Mouse (Mus musculus): ENCODE data around the gene Vasp.
"Not testable (repeated sequence)": the region's sequence is repeated elsewhere in the genome, so short reads cannot be mapped to it uniquely, and the experiment has no call there.

Vasp gene

DNA sequence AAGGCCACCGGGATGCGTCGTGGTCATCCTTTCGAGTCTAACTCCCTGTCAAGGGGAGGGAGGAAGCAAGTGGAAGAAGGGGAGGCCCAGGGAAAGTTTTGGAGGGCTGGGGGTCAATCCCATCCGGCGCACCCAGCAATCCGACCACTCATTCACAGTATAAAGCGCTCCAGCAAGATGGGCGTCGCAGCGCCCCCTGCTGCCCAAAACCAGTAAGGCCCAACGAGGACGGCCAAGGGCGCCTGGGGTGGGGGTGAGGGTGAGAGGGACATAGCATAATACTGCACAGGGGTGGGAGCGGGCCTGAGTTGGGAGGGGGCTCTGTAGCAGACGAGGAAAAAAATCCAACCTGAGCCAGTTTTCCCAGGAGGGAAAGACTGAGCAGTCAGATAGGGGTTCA, 32.2 kb upstream of the Vasp start:
- DNase-seq (ENCODE audit: low read depth, low spot score): no peak

DNA sequence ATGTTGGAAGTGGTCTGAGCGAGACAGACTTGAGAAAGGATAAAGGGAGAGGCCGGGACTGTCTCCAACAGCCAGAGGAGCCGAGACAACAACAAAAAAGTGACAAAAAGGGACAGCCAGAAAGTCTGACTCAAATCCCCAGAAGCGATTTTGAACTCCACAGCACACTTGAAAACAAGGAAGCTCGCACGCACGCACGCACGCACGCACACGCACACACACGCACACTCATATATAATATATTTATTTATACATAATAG, 31.4 kb upstream of the Vasp start:
- no peak for DNase-seq (ENCODE audit: low read depth, low spot score)

DNA sequence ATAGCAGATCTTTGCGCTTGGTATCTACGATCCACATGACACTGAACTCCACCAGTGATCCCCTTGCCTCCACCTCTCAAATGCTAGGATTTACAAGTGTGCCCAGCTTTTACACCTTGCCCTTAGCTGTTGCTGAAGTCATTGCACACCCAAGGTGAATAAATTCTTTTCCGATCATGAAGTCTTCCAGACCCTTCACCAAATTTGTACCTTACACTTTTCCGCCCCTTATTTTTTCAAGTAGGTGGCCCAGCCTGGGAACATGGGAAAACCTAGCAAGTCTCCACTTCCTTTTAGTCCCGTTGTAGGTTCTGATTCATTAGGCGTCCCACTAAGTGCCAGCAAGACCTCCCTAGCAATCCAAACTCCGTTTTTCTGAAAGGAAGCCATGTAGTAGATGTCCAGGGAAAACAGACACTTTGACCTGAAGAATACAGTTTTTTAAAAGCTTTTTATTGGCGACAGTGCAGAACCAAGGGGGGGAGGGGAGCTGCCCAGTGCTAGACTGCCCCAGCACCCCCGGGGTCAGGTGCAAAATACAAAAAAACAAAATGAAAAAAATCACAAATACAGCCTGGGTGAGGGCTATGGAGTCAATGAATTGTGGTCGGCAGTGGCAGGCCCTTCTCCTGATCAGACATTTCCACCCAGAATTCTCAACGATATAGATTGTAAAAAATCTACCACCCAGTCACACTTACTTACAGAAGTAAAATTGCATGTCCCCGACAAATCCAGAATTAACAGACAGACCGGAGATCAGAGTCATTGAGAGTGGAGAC, 30.8 kb upstream of the Vasp start:
- DNase-seq (ENCODE audit: low read depth, low spot score): no peak

DNA sequence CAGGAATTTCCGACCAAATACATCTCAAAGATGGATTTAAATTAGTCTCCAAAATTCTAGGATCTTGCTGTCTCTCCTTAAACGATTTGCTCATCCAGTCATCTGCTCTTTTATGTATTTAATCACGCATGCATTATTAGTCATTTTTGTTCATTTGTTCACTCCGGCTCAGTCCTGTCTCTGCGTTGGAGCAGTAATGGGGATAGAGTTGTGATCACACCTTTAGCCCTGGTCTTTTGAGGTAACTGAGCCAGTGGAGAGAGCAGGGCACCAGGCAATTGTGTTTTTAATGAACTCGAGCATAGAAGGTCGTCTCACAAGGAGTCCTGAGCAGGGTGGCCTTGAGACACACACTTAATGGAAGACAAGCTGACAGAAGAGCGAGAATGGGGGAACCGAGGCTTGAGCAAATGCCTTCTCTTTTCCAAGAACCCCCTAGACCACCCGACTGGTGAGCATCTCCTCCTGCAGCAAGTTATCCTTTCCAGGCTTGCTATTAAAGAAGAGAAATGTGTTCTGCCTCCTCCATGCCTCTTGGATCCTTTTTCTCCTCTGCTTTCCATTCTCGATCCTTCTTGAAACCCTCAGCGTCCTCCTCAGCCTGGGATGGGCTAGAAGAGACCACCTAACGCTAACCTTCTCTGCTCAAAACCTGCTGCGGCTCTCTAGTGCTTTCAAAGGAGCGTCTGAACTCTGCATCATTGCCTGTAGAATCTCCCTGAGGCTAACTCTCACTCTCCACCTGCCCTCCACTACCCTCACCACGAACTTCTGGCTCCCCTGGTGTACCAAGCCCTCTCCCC, 30.0 kb upstream of the Vasp start:
- DNase-seq (ENCODE audit: low read depth, low spot score): no peak

DNA sequence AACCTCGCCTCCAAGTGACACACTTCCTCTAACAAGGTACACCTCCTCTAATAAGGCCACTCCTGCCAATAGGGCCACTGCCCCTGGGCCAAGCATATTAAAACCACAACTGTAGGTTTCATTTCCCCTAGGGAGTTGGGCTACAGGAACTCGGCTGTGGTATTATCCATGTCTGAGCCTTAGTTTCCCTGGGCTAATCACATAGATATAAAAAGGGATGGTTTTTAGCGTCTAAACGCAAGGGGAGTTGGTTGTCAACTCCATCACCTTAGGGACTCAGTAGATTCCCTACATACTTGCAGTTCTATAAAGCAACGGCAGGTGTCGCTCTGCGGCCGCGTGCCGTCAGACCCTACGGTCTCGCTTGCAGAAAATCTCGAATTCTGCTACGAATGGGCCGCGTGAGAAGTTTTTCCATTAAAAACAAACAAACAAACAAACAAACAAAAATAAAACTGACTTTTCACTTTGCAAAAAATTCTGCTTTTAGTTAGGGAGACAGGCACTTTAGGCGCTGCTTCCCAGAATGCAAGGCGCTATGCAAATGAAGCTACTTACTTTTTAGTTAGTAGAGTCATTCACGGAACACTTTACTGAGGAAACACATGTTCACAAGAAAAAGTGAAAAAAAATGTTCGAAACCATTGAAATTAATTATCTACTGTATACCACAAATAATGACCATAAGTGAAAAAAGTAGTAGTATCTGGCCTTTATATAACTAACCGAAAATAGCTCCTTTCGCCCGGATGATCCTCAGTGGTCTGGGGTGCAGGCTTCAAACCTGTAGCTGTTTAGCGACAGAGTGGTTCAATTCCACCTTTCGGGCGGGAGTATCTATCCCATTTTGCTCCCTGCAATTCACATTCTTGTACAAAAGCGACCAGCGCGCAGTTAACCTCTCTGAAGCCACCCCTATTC, 29.1 kb upstream of the Vasp start:
- peak; percentile 79 for DNase-seq (ENCODE audit: low read depth, low spot score)

DNA sequence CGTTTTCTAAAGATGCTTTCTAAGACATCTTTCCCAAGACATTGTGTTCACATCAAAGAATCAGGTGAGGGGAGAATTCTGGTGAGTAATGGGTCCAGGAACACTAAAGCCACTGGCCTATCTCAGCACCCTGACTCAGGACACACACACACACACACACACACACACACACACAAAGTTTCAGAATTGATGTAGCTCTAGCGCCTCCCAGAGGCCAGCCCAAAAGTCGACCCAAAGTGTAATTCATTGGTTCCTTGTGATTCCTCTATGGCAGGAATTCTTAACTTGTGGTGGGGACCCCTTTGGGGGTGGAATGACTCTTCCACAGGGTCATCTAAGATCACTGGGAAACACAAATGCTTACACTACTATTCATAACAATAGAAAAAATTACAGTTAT, 27.6 kb upstream of the Vasp start:
- peak; percentile 68 for DNase-seq (ENCODE audit: low read depth, low spot score)

DNA sequence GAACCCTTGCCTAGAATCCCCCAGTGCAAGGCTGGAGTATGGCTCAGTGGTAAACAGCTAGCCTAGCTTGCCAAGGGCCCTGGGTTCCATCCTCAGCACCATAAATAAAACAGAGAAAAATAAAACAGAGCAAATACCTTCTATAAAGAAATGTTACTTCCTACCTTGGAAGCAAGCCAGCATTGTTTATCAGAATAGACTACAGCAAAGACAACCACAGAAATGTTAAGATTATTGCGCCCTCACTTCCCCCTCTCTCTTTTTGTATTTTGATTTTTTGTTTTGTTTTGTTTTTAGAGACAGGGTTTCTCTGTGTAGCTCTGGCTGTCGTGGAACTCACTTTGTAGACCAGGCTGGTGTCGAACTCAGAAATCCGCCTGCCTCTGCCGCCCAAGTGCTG, 26.2 kb upstream of the Vasp start:
- no peak for DNase-seq (ENCODE audit: low read depth, low spot score)

DNA sequence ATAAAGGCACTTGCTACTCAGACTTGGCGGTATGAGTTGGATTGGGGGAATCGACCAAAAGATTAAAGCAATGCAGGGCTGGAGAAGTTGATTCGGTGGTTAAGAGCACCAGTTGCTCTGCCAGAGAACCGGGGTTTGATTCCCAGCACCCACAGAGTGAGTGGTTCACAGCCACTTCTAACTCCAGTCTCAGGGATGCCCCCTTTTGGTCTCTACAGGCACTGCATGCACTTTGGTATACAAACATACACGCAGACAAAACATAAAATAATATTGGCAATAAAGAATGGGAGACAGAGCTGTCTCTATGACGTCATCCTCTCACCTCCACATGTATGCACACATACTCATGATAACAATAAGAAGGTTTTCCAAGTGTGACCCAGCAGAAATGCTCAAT, 25.4 kb upstream of the Vasp start:
- DNase-seq (ENCODE audit: low read depth, low spot score): no peak

DNA sequence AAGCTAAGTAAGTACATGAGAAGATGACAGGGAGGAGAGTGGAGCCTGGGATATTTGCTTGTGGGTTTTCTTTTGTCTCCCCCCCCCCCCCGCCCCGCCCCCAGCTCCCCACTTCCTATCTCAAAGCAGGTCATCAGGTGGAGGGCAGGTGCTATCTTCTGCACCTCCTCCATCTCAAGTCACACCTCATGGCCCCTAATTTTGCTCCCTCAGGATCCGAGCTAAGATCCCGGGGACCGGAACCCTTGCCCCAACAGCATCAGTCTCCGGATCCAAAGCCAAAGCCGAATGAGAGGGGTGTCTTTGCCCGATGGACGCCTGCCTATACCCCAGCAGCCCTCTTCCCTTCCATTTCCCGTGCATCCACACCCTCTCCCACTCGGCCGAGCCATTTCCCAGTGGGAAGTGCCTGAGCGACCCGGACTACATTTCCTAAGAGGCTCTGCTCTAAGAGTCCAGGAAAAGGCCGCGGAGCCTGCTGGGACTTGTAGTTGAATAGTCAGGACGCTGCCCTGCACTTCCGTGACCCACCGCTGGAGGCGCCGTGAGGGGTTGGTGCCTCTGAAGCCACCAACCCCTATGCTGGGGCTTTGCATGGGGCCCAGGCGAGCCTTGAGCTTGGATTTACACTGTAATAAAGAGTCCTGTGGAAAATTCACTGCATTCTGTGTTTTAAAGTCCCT, 24.0 kb upstream of the Vasp start:
- peak; percentile 91 for DNase-seq (ENCODE audit: low read depth, low spot score)

DNA sequence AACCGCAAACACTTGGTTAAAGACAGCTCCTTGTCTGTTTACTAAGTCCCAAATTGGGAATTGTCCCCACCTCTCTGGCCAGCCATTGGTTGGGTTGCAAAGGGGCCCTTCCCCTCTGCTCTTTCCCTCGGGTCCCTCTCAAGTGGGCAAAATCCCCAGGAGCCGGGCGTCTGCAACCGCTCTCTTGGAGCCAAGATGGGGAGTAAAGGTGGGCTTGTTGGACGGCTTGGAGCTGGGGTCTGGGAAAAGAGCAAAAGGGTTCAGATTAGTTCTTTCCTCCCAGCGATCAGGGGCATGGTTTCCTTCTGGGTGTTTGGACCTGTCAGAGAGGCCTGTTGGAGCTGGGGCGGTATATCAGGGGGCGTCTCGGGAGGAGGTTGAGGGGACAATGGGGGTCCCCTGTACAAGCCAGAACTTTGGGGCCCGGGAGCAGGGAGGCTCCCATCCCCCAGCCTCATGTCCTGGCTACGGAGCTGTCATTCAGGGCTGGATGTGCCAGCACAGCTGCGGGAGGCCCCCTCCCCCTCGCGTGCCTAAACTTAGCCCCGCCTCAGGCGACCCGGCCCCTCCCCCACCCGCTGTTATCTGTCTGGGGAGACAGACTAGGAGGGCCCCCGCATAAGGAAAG, 19.5 kb upstream of the Vasp start:
- DNase-seq (ENCODE audit: low read depth, low spot score): peak; percentile 84

DNA sequence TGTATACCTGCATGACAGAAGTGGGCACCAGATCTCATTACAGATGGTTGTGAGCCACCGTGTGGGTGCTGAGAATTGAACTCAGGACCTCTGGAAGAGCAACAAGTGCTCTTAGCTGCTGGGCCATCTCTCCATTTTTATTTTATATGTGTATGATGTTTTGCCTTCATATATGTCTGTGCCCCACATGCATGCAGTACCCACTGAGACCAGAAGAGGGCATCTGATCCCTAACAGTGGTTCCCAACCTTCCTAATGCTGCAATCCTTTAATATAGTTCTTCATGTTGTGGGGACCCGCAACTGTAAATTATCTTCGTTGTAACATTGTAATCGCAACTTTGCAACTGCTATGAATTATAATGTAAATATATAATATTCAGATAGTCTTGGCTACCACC, 13.1 kb upstream of the Vasp start:
- DNase-seq (ENCODE audit: low read depth, low spot score): no peak

DNA sequence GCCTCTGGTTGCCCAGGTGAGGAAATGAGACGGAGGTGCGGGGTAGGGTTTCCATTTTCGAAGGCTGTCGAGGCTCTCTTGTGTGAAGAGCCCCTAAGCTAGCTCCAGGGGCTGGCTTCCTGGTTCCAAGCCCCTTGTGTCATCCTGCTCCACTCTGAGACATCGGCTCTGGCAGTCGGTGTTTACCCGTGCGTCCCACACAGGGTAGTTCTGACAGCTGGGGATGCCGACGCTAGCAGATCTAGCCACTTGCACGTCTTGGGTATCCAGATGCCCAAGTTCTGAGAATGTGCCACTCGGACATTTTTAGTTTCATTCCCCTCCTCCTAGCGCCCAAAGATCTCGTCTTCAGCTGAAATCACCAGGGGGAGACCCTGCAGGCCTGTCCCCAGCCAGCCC, 11.8 kb upstream of the Vasp start:
- DNase-seq (ENCODE audit: low read depth, low spot score): no peak

DNA sequence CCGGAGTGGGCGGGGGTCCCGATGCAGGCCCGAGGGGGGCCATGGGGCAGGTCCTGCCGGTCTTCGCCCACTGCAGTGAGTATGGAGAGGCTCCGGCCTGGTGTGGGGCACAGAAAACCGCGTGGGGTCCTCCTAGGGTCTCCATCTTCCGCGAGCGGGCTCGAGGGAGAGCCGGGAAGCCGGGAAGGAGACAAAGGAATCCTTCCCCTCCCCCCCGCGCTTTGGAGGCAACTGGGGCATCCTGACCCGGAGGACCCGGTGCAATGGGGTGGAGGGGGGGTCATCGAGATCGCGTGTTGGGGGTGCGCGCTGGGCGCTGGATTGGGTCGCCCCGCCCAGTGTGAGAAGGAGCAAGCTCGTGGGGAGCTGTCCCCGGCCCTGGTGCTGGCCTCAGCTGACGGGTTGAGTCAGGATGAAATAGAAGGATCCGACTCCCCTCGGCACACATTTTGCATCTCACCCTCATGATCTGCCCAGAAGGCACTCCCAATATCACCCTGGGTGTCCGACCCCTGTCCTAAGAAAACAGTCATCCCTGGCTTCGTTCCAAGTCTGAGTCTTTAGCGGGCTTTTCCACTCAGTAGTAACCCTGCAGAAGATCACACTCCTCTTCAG, 11.3 kb upstream of the Vasp start:
- DNase-seq (ENCODE audit: low read depth, low spot score): no peak

DNA sequence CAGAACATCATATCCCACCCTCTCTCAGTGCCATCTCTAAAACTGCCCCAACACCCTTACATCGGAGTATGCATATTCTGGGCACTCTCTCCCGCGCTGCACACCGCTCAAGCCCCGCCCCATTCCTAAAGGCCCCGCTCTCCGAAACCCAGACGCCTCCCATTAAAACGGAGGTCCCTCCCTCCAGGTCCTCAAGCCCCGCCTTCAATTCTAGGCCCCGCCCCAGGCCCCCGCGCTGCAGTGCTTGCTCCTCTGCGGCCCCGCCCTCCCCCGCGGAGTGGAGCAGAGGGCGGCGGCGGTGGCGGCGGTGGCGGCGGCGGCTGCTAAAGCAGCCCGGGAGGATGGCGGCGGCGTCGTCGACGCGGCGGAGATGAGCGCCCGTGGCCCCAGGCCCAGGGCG, 10.8 kb upstream of the Vasp start, which contains the start of gene Rtn2:
Rtn2 (plus strand) TSS at position 240 of the 400 bp plus-strand sequence.
- peak; percentile 57 for DNase-seq (ENCODE audit: low read depth, low spot score)

DNA sequence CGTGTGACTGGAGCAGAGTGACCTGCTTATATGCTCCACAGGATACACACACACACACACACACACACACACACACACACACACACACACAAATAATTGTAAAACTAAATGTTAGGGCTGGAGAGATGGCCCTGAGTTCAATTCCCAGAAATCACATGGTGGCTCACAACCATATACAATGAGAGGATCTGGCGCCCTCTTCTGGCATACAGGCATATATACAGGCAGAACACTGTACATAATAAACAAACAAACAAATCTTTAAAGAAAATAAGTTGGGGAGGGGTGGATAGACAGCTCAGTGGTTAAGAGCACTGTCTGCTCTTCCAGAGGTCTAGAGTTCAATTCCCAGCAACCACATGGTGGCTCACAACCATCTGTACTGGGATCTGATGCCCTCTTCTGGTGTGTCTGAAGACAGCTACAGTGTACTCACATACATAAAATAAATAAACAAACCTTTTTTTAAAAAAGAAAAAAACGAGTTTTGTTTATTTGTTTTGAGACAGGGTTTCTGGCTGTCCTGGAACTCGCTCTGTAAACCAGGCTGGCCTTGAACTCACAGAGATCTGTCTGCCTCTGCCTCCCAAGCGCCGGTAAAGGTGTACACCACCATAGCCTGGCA, 10.2 kb upstream of the Vasp start:
- DNase-seq (ENCODE audit: low read depth, low spot score): not testable (repeated sequence)

DNA sequence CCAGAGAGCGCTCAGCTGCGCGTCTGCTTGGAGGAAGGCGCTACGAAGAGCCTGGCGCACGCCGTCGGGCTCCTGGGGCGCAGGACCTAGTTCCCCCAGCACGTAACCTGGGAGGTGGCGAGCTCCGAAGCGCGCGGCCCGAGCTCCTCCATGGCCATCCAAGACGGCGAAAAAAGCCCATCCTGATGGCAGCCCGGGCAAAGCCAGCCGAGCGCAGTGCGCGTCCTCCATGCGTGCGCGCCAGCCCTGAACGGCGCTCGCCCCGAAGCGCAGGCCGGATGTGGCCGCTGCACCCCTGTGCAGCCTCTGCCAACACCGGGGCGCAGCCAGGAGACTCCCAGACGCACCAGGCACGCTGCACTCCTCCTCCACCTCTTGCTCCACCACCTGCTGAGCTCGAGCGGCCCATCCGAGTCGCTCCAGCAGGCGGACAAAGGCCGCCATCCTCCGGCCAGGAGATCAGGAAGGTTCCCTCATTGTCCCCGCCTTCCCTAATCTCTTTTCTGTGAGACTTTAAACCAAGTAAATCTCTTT, 8.0 kb upstream of the Vasp start, which contains the start of gene Ppm1n:
Ppm1n (minus strand) TSS at position 484 of the 534 bp plus-strand sequence.
- DNase-seq (ENCODE audit: low read depth, low spot score): no peak

DNA sequence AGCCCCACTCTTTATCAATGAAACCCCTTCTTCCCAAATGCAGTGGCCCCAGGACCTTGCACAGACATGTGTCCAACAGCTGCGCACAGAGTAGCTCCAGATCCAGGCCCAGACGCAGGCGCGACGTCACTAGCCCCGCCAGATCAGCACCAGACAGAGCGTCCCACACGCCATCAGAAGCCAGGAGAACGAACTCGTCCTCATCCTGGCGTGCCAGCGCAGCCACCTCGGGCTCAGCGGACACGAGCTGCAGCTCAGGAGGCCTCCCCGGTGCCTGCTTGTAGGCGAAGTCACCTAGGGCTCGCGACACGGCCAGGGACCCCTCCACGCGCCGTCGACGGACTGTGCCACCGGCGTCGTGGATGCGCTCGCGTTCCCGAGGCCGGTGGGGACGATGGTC, 7.4 kb upstream of the Vasp start:
- DNase-seq (ENCODE audit: low read depth, low spot score): no peak

DNA sequence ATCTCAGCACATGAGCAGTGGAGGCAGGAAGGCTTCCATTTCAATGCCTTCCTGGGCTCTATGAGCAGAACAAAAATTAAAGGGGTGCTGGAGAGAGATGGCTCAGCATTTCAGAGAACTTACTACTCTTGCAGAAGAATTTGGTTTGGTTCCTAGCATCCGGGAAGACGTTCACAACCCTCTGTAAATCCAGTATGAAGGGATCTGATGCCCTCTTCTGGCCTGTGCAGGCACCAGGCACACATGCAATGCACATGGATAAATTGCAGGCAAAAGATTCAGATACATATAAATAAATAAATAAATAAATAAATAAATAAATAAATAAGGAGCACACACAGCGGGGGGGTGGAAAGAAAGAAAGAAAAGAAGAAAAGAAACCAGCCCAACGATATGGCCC, 4.6 kb upstream of the Vasp start:
- no peak for DNase-seq (ENCODE audit: low read depth, low spot score)

DNA sequence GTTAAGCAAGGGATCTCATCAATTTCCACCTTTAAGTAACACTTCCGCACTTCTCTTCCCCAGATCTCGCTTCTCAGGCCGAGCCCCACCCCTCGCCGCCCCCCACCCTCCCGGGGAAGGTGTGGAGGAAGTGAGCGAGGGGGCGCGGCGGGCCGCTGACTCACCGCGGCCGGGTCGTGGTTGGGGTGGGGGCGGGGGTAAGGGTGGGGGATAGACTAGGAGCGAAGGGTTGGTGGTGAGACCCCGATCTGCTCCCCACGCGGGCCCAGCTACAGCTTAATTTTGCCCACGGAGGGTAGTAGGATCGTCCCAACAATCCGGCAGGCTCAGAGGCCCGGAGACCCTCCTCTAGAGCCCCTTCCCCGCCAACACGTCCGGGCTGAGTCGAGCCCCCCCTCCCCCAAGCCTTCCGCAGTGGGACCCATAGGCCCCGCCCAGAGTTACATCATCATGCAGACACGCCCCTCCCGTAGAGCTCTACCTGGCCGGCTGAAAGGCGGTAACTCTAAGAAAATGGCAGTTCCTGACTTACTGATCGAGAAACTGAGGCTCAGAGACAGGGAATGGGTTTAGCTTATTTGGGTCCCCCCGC, 652 bp upstream of the Vasp start:
- no peak for DNase-seq (ENCODE audit: low read depth, low spot score)
